Mouse (Mus musculus): ENCODE results near the gene Abcc6.

DNA sequence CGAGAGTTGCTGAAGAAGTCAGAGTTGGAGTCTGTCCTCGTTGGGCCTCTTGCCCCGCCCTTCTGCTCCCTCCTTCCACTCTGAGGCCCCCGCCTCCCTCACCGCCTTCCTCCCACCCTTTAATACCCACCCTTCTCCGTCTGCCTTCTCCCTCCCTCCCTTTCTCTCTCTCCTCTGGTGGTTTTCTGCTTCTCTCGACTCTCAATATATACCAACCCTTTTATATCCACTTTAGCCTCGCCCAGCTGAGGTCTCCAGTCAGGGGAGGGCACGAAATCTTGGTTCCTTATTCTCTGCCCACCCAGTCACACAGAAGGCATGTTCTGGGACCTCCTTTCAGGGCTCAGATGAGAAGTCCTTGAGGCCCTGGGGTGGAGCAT, 108.9 kb downstream of the Abcc6 start, which contains the start of gene Emp3:
- TF ChIP-seq CTCF (IDR thresholded peaks at IDR 0.05; ENCODE audit: borderline replicate concordance, insufficient read depth, low read depth, low read length): no peak
- TF ChIP-seq POLR2A (IDR thresholded peaks at IDR 0.05; ENCODE audit: borderline replicate concordance, insufficient read depth, low read length): no peak
